Mouse (Mus musculus) gastrocnemius, postnatal 4 days (tissue): Measurements from ENCODE around the gene Gif. TPM values are rescaled to one million over a fixed set of nuclear protein-coding genes. Genes with fewer than 3 reads are reported as not detected.
A peak's percentile ranks its signal among the peaks of the same experiment; 100 is the strongest.

Experiments
- DNase-seq, 2 experiments: peaks; one replicate each; pipeline ENCODE4 v3.0.0; 2021 to 2022; ENCODE audit warnings: low spot score in 2 of 2, mixed read lengths in 2 of 2
- long read RNA-seq, 2 experiments: library from polyadenylated mRNA; stranded (forward); transcript quantifications; one replicate each; pipeline ENCODE4 v2.0.0; 2021
- total RNA-seq, 2 experiments: library from RNA; stranded (reverse); gene quantifications; 2 replicates each; pipeline ENCODE4 v1.2.3; 2021

The Gif gene
- total RNA-seq = not detected
- long read RNA-seq, experiment 1 = 0 reads
- long read RNA-seq, experiment 2 = 0 reads

DNA sequence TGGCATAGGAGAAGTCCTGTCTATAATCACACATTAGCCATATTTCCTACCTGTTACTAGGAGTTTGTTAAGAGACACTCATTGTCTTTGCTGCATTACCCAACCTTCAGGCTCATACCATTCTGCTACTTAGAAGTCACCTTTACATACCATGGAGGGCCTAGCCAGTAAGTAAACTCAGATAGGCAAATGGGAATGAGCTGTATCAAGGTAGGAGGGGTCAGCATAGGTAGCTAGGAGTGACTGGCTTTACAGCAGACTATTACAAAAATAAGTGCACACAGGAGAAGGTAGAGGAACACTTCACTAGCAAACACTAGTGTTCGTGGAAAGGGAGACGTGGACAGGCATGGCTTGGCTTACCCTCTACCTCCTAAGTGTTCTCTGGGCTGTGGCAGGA is at the start of gene Gif:
Gene Gif, plus strand, starts transcription at position 257 of the 400 bp plus-strand sequence.
- DNase-seq = no peak

DNA sequence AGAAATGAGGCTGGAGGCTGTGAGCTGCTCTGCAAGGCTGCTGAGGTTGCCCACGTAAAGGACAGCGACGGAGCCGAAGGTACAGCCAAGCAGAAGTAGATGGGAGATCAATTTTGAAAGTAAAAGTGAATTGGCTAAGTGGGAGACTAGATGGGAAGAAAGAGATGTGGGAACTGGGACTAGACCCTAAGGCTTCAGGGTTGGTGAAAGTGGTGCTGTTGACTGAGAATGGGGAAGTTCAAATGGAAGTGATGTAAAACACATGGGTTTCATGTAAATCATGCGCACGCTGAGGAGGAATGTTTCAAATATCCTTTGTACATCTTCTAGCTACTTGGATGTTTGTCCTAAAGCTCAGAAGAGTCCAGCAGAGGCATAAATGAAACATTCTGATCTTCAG is 49.0 kb upstream of the Gif start:
- DNase-seq = no peak

DNA sequence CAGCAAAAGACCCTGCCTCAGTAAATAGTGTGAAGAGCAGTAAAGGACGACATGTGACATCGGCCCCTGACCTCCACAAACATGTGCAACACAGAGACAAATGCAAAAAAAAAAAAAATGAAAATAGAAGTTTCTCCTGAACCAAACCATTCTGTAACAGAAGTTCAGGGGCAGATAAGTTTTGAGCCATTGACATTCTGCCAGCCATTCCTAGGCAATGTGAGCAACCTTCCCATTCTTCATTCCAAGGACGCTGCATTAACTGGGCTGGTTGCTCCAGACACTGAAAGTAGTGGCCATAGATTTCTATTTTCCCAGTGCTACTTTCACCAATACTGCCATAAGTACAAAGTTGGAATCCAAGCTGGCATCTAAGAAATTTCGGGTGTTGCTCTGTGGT is 34.9 kb upstream of the Gif start:
- no peak for DNase-seq

DNA sequence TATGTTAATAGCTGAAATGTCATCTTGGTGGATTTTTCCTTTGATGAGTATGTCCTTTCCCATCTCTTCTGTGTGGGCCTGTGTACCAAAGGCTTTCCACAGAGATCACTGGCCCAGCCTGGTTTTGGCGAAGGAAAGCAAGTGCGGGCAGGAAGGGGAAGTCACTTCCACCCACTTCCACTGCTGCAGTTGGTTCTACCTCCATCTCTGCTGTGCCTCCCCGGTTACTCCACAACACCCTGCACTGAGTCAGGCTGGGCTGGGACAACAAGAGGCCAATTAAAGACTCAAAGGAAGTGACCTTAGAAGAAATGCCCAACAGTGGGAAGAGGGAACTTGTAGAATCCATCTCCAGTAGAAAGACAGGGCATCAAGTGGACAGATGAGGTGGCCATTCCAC is 27.3 kb upstream of the Gif start:
- DNase-seq = no peak

DNA sequence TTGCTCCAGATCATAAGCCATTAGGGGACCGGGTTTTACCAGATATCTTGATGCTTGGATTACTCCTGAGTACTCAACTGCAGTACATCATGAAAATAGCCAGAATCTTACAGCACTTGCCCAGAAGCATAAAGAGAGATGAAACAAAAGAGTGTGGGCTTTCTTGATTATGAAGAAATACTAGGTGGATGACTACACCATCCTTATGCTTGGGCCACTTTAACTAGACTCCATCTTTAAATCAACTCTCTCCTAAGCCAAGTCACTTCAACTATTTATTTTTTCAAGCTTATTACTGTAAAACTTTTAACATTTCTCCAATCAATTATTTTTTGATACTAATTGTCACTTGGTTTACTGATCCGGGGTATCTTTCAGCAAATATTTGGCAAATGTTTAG is 23.5 kb upstream of the Gif start:
- DNase-seq = no peak

DNA sequence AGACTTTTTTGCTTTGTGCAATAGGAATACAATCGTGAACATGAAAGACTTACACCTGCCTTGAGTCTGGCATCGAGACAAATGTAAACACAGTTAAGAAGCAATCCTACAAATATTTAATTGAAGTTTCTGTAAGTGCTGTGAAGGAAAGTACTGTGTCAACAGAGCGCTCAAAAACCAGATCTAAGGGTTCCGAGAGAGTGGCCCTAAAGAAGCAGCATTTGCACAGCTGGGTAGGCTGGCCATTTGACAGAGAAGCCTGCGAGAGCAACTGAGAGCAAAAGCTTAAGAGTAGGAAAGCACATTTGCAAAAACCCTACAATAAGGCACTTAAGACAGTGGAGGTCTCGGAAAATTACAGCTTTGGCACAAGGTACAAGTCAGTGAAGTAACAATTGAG is 23.1 kb upstream of the Gif start:
- no peak for DNase-seq

DNA sequence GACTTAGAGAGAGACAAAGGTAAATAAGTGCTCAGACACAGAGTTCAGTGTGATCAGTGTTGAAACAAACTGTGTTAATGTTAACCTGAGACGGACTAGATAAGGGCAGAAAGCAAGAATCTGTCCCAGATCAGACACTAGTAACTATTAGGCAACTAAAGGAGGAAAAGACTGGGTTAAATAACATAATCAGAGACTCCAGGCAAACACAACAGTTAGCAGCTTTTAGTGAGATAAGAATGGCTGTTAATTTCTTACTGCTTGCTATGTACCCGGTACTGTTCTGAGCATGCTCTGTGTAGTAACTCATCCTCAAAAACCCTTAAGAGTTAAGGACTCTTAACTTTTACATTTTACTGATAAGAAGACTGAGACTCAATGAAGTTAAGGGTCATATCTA is 21.4 kb upstream of the Gif start:
- DNase-seq = no peak

DNA sequence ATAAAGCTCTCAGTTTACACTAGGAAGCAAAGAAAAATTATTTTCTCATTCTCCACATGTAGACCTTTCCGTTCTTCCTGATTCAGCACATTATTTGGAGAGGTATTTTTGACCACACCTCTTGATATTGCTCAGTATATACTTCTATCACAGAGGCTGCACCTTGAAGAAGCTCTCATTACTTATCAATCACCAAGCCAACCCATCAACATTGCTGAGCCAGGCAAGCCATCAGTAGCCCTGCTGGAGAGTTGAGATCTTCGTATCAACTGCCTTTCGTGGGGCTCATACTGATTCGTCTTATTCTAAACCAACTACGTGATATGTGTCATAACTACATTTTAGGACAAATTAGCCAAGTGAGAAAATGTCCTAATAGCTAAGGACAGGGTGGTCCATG is 20.1 kb upstream of the Gif start:
- no peak for DNase-seq

DNA sequence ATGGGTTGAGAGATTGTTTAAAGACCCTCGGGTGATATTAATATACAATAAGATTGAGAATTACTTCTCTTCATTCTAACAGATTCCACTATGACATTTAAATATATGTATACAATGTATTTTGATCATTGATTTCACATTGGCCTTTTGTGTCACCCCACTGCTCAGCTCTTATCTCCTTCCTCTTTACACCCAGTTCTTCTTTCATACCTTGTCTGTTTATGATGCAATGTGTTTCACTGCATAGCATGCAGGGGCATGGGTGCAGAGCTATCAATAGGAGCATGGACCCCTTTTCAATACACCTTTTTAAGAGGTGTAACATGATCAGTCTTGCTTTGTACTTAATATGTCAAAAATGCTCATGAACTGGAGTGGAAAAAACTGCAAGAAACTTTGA is 17.1 kb upstream of the Gif start:
- DNase-seq = no peak

DNA sequence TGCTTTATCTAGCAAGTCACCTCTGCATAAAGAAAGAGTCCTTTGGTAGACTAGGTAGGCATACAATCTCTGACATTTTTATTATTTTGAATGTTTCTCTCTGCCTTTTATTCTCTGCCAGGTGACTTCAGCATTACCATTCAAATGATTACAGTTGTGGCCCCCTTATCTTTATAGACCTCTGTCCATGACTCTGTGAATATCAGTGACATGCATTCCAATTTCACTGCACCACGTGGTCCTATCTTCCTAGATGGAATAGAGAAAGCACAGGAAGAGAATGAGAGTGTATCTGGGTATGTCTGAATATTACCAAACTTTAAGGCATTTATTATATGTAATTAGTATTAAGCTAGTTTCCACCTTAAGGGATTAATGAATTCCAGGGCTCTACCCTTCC is 10.9 kb upstream of the Gif start:
- no peak for DNase-seq

DNA sequence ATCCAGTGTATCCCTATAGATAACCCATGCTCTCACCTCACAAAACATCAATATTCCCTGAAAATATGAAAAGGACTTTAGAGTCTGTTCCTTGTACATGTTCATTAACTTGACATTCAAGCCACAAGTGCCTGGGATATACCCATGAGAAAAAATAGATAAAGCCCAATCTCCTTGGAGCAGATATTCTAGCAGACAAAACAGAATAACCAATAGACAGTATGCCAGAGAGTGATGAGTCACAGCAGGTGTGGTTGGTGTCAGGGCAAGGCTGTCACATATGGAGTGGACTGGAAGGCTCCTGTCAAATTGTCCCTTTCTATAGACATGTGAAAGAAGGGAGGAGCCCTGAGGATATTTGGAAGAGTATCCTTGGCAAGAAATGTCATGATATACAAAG is 1.7 kb upstream of the Gif start:
- no peak for DNase-seq

DNA sequence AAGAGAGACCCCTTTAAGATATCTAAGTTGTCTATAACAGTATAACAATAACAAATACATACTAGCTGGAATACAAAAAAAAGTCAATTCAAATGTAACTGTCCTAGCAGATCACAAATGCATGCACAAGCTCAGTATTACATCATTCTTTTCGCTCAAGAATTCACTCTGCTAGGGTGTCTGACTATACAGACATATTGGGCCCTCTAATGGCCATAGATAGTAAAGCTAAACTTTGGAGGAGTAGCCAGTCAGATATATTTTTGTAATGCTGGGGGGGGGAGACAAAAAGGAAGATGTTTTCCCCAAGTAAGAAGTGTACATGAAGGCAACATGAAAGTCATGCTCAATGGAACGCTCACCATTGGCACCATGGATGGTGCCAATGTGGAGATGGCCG is 17.7 kb downstream of the Gif start:
- no peak for DNase-seq

DNA sequence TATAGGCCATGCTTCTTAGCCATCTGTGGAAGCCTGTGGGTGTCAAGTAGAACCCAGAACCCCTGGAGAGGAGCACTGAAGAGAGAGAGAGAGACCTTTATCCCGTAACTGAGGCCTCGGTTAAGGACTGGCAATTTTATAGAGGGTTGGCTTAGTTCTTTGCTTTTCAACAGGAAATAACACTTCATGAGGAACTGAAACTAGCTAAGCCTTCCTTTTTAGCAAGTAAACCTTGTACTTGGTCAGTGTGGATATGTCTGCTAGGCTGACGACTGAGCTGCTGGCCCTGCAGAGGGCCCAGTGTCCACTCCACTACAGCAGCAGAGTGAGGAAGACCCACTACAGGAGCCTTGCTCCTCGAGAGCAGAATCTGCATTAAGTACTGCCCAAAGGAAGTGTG is 19.1 kb downstream of the Gif start:
- no peak for DNase-seq

DNA sequence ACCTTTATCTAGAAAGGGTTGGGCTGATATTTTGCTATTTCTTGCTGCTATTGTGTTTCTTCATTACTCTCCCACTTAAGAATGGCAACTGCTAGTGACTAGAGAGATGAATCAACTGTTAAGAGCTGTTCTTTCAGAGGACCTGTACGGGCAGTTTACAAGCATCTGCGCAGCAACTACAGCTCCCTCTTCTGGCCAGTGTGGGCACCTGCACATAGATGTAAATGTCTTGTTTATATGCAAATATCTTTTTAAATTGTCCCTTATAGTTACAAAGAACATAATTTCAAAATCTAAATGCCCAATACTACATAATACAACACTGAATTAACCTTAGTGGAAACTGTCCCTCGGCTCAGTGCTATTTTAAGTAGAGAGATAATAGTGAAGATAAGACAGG is 20.8 kb downstream of the Gif start:
- DNase-seq = no peak

DNA sequence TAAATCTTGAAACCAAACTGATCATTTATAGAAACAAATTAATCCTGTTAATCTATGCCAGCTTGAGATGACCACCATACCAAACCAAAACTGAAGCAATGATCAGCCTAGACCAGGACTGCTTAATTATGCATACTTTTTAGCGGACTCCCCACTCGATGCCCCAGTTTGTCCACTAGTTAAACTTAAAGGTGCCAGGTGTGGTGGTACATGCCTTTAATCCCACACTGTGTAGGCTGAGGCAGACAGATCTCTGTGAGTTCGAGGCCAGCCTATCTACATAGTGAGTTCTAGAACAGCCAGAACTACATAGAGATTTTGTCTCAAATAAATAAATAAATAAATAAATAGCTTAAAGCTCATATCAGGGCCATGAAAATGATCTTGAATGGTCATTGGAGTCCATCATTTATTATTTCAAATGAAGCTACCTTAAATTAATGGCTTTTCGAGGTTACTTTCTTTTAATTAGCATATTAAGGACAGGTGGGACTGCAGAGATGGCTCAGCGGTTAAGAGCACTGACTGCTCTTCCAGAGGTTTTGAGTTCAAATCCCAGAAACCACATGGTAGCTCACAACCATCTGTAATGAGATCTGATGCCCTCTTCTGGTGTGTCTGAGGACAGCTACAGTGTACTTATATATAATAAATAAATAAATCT is 22.0 kb downstream of the Gif start:
- DNase-seq = no peak

DNA sequence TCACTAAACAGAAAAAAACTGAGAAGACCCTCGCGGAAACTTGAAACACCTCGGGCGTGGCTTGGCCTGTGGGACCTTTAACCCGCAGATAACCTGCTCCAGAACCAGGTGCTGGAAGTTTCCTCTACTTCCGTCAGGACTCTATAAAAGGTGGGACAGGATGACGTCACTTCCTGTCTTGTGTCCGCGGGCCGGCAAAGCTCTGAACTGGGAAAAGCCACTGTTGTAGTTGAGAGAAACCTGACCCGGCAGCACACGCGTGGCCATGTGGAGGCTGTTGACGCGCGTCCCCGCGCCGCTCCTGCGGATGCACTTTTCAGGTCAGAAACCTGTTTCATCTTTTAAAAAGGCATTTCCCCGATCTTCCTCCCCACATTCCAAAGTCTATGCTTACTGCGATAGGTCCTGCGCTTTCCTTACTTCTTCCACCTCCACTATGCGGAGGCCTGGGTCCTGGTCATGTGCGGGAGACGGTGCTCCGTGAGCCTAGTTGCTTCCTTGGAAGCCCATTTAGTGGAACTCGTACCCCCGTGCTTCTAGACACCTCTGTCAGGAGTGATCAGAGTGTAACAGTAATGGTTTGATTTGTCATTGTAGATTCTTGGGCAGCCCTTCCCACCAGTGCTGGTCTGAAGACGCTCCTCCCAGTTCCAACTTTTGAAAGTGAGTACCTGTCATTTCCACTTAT is 23.0 kb downstream of the Gif start, which contains the start of gene Mrpl16:
Gene Mrpl16, plus strand, starts transcription at position 187 of the 688 bp plus-strand sequence.
- DNase-seq = peak; percentile 67 to 84

DNA sequence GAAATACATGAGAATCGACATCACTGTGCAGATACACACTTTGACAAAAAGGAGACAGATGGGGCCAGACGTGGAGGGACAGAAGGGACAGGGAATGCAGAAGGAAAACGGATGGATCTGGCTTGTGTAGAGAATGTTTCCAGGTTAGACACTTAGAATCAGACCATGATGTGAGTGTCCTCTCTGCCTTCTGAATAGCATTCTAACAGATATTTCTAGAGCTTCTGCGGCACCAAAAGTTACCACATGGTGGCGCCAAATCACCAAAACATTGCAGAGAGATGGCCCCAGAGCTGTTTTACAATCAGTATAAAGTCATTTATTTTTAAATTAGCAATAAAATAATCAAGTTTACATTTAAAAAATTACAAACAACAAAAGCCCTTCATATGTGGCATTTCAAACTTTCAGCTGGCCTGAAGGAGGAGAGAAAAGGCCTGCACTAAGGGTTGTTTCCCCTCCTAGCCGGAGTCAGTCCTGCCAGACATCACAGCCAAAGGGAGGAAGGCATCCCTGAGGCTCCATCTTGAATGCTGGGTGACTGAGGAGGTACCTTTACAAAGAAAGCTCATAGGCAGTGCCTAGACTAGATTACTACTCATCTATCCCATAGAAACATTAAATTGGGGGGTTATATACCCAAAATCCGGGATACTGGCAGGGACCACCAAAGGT is 30.0 kb downstream of the Gif start:
- peak; percentile 25 to 47 for DNase-seq

DNA sequence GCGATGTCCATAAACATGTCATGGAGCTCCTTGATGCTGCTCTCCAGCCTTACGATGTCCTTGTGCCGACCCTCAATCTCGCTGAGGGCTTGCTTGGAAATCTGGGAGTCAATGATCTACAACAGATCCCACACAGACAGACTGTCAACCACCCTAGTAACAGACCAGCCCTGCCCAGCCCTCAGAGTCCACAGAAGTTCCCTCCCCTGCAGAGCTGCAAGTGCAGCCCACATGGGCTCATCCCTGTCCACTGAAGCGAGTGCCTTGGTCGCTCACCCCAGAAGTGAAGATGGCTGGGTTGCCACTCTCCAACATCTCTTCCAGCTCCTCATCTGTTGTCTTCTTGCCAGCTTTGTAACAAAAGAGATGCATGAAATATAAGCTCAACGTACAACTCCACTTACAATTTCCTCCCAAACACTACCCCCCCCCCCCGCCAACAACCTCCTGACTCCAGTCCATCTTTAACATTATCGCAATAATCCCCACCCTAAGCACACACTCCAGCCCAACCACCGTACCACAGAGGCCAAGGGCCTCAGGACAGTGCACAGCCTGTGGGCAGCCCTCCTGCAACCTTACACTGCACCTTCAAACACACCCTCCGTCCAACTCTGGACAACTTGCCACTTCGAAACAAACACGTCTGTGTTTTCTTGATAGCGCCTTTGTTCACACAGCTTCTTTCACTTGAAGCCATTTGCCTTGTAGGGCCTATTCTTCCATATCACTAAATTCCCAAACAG is 38.2 kb downstream of the Gif start:
- DNase-seq = no peak

DNA sequence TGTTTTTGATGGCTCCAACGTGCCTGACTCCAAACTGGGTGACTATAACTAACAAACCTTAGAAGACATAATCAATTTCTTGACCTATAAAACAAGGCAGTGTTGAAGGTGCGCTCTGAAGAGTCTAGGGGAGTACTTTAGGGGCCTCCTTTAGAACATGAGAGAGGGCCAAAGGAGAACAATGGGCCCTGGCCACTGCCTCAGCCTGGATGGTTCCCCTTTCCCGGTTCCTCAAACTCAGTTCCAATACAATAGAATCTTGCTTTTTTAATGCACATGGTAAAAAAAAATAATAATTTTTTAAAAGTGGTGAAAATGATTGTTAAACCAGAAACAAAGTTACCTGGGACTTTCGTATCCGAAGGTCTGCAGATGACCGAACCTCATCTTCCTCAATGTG is 40.5 kb downstream of the Gif start:
- DNase-seq = no peak

DNA sequence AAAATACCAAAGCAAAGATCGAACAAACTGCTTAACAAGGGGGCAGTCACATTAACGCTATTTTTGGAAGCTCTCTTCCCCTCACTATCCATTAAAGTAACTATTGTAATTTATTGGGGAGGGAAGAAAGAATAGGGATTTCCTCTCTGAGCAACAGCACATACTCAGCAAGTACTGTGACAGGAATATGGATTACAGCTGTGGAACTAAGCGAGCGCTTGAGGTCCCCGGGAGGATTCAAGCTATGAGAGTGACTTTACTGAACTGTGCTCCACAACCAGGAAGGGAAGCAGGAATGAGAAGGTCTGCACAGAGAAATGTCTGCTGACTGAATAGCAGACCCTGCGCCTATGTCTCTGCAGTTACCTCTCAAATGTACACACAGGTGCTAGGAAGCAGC is 41.5 kb downstream of the Gif start:
- DNase-seq = no peak

DNA sequence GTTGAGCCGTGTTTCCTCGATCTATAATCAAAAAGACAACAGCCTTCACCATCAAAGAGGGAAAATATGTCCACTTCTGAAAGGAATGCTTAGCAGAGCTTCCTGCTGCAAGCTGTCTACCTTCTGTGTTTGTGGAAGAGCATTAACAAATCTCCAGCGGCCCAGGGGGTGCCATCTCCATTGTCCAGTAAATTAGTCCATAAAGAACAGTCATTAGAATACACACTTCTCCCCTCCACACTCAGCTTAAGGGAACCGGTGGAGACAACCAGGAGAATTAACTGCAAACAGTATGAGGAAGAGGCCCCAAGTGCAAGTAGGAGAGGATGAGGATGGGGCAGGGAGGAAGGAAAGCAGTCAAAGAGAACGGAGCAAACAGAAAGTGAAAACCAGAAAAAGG is 44.5 kb downstream of the Gif start:
- no peak for DNase-seq
